Mouse (Mus musculus) splenic B cell, adult 2 months (primary cell): ENCODE measurements around the gene Lztr1.
"Not testable (repeated sequence)": the region's sequence is repeated elsewhere in the genome, so short reads cannot be mapped to it uniquely, and the experiment has no call there.

Source experiments
- DNase-seq: peaks from one replicate; pipeline ENCODE4 v3.0.0-alpha.2; 2011; ENCODE audit warnings: low read depth, low spot score
- H3K27me3 ChIP-seq: 2 replicates; pipeline ENCODE4 v1.6.1; 2012; ENCODE audit warnings: mild to moderate bottlenecking, low read length, moderate library complexity, mixed read lengths; ENCODE audit not compliant: control insufficient read depth, poor library complexity, insufficient read depth, severe bottlenecking
- H3K36me3 ChIP-seq: 2 replicates; pipeline ENCODE4 v1.6.1; 2012; ENCODE audit warnings: mild to moderate bottlenecking, low read length, moderate library complexity, mixed read lengths; ENCODE audit not compliant: control insufficient read depth, poor library complexity, insufficient read depth, severe bottlenecking

Lztr1 gene

DNA sequence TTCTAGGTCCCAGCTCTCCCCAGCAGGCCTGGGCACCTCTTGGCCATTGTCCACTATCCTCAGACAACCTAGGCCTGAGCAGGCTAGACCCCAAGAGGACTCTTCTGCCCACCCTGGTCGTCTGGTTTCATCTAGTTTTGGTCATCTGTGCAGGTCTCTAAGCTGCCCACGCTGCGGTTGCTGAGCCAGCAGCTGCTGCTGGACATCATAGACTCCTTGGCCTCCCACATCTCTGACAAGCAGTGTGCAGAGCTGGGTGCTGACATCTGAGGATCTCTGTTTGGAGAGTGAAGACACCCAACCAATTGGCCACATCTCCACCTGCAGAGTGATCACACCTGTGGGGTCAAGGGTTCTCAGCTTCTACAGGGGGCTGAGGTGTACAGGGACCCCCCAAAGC is 17.0 kb downstream of the Lztr1 start:
- Histone ChIP-seq H3K27me3 (no peaks in the 10 kb centered on the region), H3K36me3 (peaks cover 8% of the 10 kb centered on the region)
- DNase-seq = no peak

- peaks cover 4% of the 10 kb centered on the region for H3K36me3 ChIP-seq
- DNase-seq = no peak
- no peaks in the 10 kb centered on the region for H3K27me3 ChIP-seq
Observed at GRCm38 (mm10) chr16:17526223-17526622, 17.7 kb downstream of the Lztr1 start.

DNA sequence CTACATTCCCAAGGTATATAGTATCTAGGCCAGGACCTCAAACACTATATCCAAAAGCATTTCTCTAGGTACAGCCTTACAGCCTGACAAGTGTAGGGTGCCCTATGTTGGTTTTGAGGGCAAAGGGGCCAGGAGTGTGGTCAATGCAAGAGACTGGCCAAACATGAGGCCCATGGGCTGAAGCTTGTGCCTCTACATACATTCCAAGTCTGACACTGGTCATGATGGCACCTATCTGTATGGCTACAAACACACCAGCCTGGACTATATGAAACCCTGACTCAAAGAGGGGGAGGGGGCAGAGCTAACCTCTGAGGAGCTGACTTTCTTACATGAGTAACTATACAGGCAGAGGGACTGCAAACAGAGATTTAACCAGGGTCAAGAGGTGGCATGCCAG is 19.1 kb downstream of the Lztr1 start:
- Histone ChIP-seq H3K27me3 (no peaks in the 10 kb centered on the region), H3K36me3 (peaks cover 2% of the 10 kb centered on the region; the same call in 1 of the 2 replicates)
- DNase-seq = no peak

- Histone ChIP-seq H3K27me3 (no peaks in the 10 kb centered on the region), H3K36me3 (peaks cover 2% of the 10 kb centered on the region; the same call in 1 of the 2 replicates)
- DNase-seq = no peak
Observed at GRCm38 (mm10) chr16:17528276-17528675, 19.8 kb downstream of the Lztr1 start.

GRCm38 (mm10) chr16:17529981-17530586 is 21.6 kb downstream of the Lztr1 start:
- H3K27me3 ChIP-seq = no peaks in the 10 kb centered on the region
- H3K36me3 ChIP-seq = no peaks in the 10 kb centered on the region; the same call in 1 of the 2 replicates
- no peak for DNase-seq

GRCm38 (mm10) chr16:17530640-17531288 is 22.3 kb downstream of the Lztr1 start, which contains the start of gene Thap7:
Gene Thap7 (minus strand): TSS chr16:17531136.
- peak; percentile 96 for DNase-seq
- Histone ChIP-seq H3K27me3 (no peaks in the 10 kb centered on the region), H3K36me3 (no peaks in the 10 kb centered on the region; the same call in 1 of the 2 replicates)

GRCm38 (mm10) chr16:17532271-17532670 is 23.8 kb downstream of the Lztr1 start:
- no peaks in the 10 kb centered on the region for H3K36me3 ChIP-seq
- DNase-seq = peak; percentile 54
- no peaks in the 10 kb centered on the region for H3K27me3 ChIP-seq

GRCm38 (mm10) chr16:17532676-17533329 is 24.3 kb downstream of the Lztr1 start:
- Histone ChIP-seq H3K36me3 (no peaks in the 10 kb centered on the region), H3K27me3 (no peaks in the 10 kb centered on the region)
- no peak for DNase-seq

GRCm38 (mm10) chr16:17536584-17536983 is 28.1 kb downstream of the Lztr1 start:
- Histone ChIP-seq H3K36me3 (no peaks in the 10 kb centered on the region), H3K27me3 (no peaks in the 10 kb centered on the region)
- DNase-seq = no peak

DNA sequence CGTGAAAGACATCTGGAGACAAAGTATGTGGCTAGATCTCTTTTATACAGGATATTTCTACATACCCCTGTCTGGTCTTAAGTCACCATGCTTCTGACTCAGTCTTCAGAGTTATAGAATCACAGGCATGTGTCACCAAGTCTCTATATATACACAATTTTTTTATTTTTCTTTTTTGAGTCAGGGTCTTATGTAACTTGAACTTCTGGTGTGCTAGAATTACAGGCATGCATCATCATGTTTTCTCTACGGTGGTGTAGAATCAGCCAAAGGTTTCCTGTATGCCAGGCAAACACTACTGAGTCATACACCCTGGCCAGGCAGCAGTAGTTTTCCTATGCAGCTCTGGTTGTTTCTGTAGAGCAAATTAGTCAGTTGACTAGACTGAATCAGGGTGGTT is 34.1 kb downstream of the Lztr1 start:
- Histone ChIP-seq H3K27me3 (no peaks in the 10 kb centered on the region; the same call in 1 of the 2 replicates), H3K36me3 (no peaks in the 10 kb centered on the region)
- no peak for DNase-seq

DNA sequence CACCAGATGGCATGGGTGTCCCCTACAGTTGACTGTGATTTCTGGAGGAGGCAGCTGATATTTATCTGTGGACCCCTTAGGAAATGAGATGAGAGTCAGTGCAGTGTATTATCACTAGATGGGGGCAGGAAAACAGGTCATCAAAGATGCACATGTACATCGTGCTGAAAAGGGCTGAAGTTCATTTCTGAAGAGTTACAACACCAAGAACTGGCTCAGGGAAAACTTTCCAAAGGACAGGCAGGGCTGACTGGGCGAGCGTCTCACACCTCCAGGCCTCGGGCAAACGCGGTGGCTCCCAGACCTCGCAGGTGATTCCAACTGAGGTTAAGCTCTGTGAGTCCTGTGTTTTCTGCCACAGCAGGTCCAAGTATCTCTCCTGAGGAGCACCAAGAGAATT is 44.3 kb downstream of the Lztr1 start:
- DNase-seq = no peak
- Histone ChIP-seq H3K27me3 (no peaks in the 10 kb centered on the region), H3K36me3 (no peaks in the 10 kb centered on the region)

GRCm38 (mm10) chr16:17553910-17554685 is 45.6 kb downstream of the Lztr1 start:
- Histone ChIP-seq H3K36me3 (no peaks in the 10 kb centered on the region), H3K27me3 (no peaks in the 10 kb centered on the region)
- peak; percentile 92 for DNase-seq

- peak; percentile 29 for DNase-seq
Observed at GRCm38 (mm10) chr16:17554702-17555101, 46.2 kb downstream of the Lztr1 start.

DNA sequence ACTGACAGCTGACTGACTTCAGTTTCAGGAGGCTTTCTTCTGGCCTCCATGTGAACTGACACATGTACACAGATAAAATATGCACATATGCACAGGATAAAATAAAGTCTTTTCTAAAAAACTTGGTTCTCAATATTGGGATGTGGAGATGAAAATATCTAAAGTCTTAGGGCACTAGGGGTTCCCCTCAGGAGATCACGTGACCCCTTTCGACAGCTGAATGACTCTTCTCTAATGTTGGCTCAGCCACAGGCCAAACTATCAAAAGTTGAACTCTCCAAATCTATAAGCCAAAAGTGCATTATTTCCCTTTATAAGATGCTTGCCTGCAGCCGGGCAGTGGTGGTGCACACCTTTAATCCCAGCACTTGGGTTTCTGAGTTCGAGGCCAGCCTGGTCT is 47.7 kb downstream of the Lztr1 start:
- Histone ChIP-seq H3K36me3 (no peaks in the 10 kb centered on the region), H3K27me3 (no peaks in the 10 kb centered on the region)
- DNase-seq = no peak

More at GRCm38 (mm10) chr16:17554702-17555101, 46.2 kb downstream of the Lztr1 start:
- H3K36me3 ChIP-seq, H3K27me3 ChIP-seq: not testable (repeated sequence)
